Mouse (Mus musculus): Measurements from ENCODE around the gene Gm364. TPM values are rescaled to one million over a fixed set of nuclear protein-coding genes. Genes with fewer than 3 reads are reported as not detected.

Gm364 gene
- polyA plus RNA-seq (2012; rRNA removed) = not detected in 2 replicates

DNA sequence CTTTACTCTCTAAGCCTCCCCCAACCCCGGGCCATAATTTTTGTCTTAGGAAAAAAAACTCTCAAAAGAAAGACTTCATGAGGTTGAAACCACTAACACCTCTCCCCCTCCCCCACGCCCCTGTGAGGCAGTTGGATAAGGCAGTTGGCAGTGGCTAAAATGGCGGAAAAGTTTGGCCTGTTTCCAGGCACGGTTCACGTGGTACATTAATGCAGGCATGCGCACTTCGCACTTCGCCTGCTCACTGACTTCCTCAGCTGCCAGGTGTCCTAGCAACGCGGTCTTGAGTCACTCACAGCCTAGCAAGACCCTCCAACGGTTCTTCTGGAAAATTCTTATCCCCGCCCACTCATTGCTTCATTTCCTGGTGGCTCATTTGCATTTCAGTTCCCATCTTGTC, at the start of gene Gm364:
Gm364 (plus strand) TSS at position 386 of the 400 bp plus-strand sequence.
- no peak for DNase-seq (ENCODE audit: low spot score)

DNA sequence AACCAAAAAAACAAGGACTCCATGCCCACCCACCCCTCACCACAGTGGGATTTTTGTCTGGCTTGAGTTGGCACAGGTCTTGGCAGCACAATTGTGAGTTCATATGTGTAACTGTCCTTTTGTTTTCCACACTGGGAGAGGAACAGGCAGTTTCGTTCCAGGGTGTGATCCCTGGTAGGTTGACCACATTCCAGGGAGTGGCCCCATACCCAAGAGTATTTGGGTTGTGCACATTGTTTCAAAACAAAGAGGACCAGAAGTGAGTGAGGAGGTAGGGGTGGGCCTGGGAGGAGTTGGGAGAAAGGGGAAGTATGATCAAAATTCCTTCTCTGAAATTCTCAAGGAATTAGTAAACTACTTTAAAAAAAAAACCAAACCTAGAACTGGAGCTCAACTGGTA, 49.6 kb upstream of the Gm364 start:
- DNase-seq (ENCODE audit: low spot score) = no peak

DNA sequence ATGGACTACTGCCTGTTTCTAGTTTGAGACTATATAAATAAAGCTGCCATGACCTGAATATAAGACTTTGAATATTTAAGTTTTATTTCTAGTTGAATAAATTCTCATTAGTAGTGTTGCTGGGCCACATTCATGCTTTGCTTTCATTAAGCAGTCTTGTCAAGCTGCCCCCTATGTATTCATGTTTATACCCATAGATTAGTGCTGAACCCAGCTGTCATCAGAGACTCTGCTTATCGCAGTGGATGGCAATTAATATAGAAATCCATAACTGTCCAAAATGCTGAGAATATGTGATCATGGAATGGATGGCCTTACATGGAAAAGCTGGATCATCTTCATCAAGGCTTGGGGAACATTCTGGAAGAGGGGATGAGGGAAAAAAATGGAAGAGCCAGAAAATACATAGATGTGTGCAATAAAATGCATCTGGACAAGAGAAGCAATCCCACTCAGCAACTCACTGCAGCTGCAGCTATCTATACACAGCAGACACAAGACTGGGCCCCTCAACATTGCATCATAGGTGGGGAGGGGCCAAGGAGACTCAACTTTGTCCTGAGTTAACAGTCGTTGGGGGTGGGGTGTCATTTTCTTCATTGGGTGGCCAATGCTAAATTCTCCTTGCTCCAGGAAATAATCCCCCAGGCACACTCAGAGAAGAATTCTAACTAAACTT, 43.9 kb upstream of the Gm364 start:
- DNase-seq (ENCODE audit: low spot score) = no peak

DNA sequence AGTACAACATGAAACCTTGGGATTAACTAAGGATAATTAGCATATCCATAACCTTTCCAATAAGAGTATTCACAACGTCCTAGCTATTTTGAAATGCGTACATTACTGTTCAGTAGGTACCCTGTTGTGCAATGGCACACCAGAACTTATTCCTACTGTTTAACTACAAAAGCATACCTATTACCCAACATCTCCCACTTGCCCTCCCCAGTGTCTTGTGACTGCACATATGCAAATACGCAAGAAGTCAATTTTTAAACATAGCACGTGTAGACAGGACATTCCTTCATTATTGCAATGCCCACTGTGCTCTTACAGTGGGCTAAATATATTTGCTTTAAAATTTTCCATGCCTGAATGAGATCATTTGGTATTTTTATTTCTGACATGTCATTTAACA, 36.0 kb upstream of the Gm364 start:
- no peak for DNase-seq (ENCODE audit: low spot score)

DNA sequence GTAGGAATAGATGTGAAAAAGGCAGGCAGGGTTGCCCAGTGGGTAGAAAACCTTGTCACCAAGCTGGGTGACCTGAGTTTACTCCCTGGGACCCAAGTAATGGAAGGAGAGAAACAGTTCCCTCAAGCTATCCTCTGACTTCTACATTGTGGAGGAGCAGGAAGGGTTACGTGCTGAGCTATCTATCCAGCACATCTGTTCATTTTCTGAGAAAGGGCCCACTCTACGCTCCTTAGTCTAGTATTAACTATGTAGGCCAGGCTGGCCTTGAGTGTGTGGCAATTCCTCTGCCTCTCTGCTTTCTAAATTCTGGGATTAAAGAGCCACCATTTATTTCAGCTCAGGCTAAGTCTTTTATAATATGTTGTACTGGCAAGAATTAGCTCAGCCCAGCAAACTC, 35.4 kb upstream of the Gm364 start:
- no peak for DNase-seq (ENCODE audit: low spot score)

DNA sequence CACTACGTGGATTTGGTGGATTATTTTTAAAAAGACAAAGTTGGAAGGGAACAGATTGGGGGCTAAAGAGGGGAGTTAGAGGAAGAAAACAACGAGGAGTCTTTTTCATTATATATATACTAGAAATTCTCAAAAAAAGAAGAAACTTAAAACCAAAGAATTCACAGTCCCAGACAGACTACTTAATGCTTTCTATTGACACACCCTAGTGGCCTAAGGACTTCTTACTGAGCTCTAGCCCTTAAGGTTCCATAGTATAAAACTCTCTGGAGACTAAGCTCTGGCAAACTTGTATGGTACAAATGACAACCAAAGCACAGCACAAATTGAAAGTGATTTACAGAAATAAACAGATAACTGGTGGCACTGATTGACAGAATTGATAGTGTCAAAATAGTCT, 34.9 kb upstream of the Gm364 start:
- no peak for DNase-seq (ENCODE audit: low spot score)

DNA sequence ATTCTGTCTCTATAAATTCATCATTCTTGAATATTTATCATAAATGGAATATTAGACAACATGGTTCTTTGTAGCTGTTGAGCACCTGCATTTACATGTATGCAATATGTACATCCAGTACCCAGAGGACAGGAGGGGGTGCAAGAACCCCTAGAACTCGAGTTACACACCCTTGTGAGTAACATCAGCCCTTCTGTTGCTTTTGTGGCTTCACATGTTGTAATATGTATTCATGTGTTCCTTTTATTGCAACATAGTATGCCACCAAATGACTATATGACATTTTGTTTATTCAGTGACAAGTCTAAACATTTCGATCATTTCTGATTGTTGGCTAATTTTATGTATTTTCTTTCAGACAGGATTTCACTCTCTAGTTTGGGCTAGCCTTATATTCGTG, 31.9 kb upstream of the Gm364 start:
- DNase-seq (ENCODE audit: low spot score) = no peak

DNA sequence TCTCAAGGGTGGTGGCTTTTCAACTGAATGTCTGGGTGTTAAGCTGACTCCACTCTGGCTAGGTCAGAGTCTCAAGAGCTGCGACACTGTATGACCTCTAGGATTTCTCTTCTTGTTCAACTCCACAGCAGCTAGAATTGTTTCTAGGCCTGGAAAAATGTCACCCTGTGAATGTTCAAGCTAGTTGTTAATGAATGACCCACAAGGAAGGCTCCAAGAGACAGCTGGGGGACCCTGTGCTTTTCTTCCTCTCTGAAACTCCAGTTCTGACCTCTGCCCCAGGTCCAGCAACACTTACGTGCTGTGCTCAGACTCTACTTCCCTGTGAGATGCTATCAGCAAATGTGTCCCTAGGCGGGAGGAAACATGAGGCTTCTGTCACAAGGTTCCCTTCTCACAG, 30.4 kb upstream of the Gm364 start:
- DNase-seq (ENCODE audit: low spot score) = no peak

DNA sequence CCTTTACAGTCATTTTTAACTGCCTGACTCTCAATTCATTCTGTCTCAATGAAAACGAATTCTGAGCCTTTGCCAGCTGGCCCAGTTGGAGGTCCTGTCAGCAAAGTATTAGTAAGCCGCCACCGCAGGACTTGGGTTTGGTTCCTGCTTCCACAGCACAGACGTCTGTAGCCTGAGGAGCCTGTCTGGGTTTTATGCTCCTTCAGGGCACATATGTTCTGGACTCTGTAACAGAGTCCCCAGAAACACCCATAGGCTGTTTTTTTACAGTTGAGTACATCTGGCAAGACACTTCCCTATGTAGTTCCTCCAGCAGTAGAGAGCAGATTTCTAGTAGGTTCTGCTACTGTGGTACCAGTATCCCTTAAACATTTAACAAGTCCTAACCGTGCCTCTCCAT, 28.0 kb upstream of the Gm364 start:
- DNase-seq (ENCODE audit: low spot score) = no peak

DNA sequence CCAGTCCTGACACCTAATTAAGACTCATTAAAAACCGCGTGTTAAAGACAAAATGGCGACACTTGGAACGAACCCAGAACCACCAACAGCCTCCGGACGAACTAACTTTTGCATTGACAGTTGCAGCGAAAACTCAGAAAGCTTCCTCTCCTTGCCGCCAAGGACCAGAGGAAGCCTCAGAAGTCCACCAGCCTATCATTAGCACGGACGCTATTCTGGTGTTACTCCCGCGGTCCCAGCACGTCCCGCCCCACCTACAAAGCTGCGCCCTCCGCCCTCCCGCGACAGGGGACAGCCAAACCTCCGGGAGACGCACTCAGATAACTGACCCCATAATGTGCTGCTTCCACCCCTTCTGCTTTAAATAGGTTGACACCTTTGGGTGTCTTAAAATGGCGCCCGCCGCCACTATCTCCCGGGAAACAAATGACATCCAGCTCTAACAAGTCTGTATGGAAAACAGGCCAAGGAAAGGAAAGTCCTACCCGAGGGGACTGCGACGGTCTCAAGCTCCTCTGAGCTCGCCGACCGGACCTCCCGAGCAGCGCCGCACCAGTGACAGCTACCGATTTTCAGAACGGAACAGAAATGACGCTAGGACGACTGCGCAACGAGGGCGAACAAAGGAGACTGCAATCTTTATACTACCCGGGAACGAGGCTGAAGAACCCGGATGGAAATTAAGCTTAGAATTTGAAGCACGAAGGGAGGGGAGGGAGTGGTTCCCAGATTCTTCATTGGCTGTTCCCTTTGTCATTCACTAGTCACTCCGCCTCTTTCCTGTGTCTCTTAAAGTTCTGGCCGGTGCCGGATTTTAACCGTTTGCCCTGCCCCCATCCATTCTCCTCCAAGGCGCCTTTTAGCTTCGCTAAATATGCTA, 16.3 kb upstream of the Gm364 start, which contains the start of gene Rbmx:
Rbmx (minus strand) TSS at position 670 of the 880 bp plus-strand sequence.
- DNase-seq (ENCODE audit: low spot score) = peak; percentile 54

DNA sequence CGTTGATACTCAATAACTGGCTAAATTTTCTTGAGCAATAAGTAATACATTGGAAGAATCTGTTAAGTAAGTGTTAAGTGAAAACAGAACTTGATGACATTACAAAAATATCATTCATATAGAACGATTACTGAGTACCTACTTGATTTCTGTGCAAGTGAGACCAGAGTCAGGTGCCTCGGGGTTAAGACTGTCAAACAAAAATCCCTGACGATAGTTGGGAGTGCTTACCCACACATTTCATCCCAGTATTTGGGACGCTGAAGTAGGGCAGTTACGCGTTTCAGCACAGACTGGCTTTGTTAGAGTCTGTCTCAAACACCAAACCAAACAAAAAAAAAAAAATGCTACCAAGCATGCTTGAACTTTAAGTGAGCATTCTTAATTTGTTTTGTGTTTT, 15.5 kb upstream of the Gm364 start:
- no peak for DNase-seq (ENCODE audit: low spot score)

DNA sequence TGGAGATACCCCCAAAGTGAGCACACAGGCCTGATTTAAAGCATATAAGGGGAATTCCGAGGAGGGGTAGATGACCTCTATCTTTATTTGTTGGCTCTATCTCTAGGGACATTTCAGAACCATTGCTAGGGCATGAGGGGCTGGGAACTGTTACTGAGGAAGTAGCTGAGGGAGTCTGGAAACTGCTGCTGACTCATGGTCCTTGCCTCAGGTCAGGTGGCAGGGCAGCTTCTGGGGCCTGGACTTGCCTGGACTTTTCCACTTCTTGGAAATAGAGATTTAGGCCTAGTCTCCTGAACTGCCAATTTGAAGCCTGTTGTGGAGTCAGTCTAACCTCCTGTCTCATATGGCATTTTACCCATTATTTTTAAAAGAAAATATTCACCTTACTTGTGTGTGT, 7.6 kb upstream of the Gm364 start:
- DNase-seq (ENCODE audit: low spot score) = no peak

DNA sequence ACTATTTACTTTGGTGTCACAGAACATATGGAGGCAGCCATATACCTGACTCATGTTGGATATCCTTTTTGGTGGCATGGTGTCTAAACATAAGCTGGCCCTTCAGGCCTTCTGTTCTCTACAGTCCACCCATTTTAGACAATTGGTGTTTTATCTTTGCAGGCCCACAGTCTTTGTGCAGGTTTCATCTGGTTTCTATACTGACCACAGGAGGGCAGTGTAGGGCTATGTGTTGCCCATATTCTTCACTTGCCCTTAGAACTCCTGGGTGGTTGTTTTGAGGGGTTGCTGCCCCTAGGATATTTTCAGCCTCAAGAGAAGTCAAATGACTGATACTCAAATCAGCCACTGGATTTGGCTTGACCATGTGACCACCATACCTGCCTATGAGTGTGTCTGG, 5.3 kb upstream of the Gm364 start:
- no peak for DNase-seq (ENCODE audit: low spot score)

DNA sequence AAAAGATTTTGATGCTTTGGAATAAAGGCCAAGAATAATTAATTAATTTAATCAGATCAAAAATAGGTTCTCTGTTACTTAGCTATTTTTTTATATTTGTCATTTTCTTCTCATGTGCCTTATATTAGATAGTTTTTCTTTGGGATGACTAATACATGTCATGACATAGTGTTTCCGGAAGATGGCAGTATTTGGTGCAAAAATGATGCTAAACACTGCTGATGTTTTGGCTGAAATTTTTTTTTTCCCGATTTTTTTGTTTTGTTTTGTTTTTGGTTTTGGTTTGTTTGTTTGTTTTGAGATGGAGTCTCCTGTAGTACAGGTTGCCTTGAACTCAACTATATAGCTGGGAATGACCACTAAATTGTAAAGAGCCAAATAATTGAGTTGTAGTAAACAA, 22.7 kb downstream of the Gm364 start:
- DNase-seq (ENCODE audit: low spot score) = no peak

DNA sequence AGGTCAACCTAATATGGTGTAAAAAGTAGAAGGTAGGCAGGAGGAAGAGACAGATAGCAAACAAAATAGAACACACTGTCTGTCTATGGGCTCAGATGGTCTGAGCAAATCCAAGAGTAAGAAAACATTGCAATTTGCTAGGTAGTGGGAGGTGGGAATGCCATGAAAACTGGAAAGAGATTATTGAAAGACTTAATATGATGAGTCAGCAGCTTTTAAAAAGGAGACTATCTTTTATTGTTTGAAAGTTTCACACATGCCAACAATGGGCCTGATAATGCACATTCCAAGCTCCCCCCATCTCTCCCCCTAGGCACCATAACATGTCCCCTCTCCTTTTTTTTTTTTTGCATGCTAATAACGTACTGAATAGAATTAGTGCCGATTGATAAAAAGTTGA, 24.9 kb downstream of the Gm364 start:
- no peak for DNase-seq (ENCODE audit: low spot score)

DNA sequence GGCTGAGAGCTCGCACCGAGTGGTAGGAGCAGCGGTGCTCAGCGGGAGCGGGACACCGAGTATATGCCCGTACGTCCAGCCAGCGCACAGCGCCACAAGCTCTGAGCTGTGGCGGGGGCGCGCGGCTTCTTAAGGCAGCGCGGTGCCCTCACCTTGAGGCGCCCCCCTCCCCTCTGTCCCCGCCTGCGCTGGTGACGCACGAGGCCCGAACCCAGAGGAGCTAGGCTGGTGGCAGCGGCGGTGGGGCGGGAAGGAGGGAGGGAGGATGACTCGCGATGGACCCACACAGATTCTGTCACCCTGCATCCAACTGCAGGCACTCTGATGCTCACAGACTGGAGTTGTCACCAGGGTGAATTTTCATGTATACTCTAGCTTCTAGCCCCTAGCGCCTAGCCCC, 94.7 kb downstream of the Gm364 start, which contains the start of gene Gpr101:
Gpr101 (minus strand) TSS at position 124 of the 400 bp plus-strand sequence.
- DNase-seq (ENCODE audit: low spot score) = no peak

DNA sequence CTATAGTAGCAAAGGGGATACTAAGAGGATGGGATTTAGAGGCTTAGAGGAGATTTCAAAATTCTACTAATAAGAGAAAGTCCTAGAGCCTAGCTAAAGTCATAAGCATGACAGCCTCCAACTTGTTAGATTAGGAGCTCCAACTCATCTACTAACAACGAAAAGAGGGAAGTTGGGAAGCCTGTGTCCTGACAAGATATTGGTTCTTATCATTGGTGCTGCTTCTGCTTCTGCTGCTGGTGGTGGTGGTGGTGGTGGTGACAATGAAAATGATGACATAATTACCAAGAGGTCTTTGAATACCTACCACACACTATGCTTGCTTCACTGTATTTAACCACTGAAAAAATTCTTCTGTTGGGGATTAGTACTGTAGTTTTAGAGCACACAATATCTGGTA, 97.3 kb downstream of the Gm364 start:
- DNase-seq (ENCODE audit: low spot score) = no peak

DNA sequence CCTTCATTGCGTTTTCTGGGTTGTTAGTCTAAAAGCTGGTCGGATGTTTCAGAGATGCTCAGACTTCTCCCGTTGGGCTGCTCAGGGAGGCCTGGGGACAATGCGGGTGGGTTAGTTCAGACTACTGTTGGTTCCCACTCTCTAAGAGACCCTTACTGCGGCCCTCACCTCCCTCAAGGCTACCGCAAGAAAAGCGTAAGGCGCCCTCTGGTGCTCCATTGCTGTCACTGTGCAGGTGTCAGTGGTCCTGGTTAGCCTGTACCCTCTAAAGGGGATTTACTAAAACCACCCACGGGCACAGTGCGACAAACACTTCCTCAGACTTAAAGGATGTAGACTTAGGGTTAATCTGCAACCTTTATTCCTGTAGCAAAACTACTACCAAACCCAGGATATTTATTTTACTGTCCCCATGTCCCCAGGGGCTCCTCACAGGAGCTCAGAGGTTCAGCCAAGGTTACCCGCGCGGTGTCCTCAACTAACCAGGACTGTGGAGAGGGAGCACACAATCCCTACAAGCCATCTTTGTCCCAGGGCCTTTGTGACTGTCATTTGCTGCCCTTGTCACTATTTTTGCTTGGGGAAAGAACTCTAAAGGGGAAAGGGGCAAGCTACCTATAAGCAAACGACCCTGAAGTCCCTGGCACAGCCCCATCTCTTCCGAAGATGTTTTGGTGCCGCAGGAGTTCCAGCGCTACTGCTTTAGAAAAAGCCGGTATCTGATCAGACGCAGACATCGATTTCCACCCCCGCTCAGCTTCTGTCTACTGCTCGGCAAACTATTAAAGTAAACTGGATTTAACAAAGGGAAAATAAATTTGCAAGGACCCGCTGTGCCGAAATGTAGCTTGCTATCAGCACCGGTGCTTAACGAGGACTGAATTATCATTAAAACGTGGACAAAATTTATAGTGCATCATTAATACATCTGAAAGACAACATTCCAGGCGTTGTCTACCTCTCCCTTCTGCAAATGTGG, 112.5 kb downstream of the Gm364 start:
- no peak for DNase-seq (ENCODE audit: low spot score)

All from urinary bladder, adult 2 months (tissue).